Mouse (Mus musculus) intestine, embryonic 14.5 days (tissue): ENCODE data around the gene Ddx6. TPM values are rescaled to one million over a fixed set of nuclear protein-coding genes. Genes with fewer than 3 reads are reported as not detected.

ENCODE experiments used
- ATAC-seq: fragments of 200-750 bp; cut with Nextera tagmentation; replicated peaks from 2 replicates; pipeline ENCODE4 v1.8.0; 2017; ENCODE audit warnings: low read depth, moderate number of reproducible peaks, moderate TSS enrichment, moderate library complexity; ENCODE audit not compliant: low FRiP score, low TSS enrichment
- DNase-seq: peaks from one replicate; pipeline ENCODE4 v3.0.0-alpha.2; 2018; ENCODE audit warnings: low spot score
- H3K27ac ChIP-seq: fragments of 300-500 bp; sonication (generic); 2 replicates; pipeline ENCODE4 v1.5.1; 2014; ENCODE audit warnings: low read depth, mild to moderate bottlenecking, control low read depth
- H3K27me3 ChIP-seq: fragments of 300-500 bp; sonication (generic); replicated peaks from 2 replicates; pipeline ENCODE4 v1.6.1; 2014; ENCODE audit warnings: low read length, control low read depth; ENCODE audit not compliant: control insufficient read depth, insufficient read depth
- H3K36me3 ChIP-seq: fragments of 300-500 bp; sonication (generic); 2 replicates; pipeline ENCODE4 v1.6.1; 2014; ENCODE audit warnings: low read length, control low read depth; ENCODE audit not compliant: control insufficient read depth, insufficient read depth
- H3K4me1 ChIP-seq: fragments of 300-500 bp; sonication (generic); replicated peaks from 2 replicates; pipeline ENCODE4 v1.6.1; 2014; ENCODE audit warnings: low read length, control low read depth, mixed read lengths; ENCODE audit not compliant: control insufficient read depth, insufficient read depth
- H3K4me2 ChIP-seq: fragments of 300-500 bp; sonication (generic); 2 replicates; pipeline ENCODE4 v1.6.1; 2014; ENCODE audit warnings: low read length
- H3K4me3 ChIP-seq: fragments of 300-500 bp; sonication (generic); 2 replicates; pipeline ENCODE4 v1.5.1; 2014; ENCODE audit warnings: low read depth, low read length, control low read depth, mixed read lengths
- H3K9ac ChIP-seq: fragments of 300-500 bp; sonication (generic); 2 replicates; pipeline ENCODE4 v1.6.1; 2014; ENCODE audit warnings: mild to moderate bottlenecking, low read length
- H3K9me3 ChIP-seq: fragments of 300-500 bp; sonication (generic); 2 replicates; pipeline ENCODE4 v1.6.1; 2016; ENCODE audit warnings: low read length, control low read depth; ENCODE audit not compliant: control insufficient read depth
- WGBS: fragments of 180-500 bp; shearing (Covaris S2); extraction: QIAGEN DNeasy Blood & Tissue Kit; methylation state at CpG from one replicate; pipeline ENCODE4 v1.1.7; 2014; 5-methylcytosine and 5-hydroxymethylcytosine counted together
- polyA plus RNA-seq: library from polyadenylated mRNA; unstranded; fragments of >200 nt; fragmentation: Nextera tagmentation; extraction: Ambion mirVana; gene quantifications from 2 replicates; pipeline ENCODE4 v1.2.1, GENCODE M21; 2014

Ddx6 gene
- polyA plus RNA-seq, 1 experiment from 2014 or later, result 17.8 TPM

- Histone ChIP-seq H3K27me3 (no peaks in the 10 kb centered on the region), H3K36me3 (peaks cover 36% of the 10 kb centered on the region), H3K27ac (no peak overlapping the region), H3K4me3 (no peak overlapping the region), H3K4me1 (no peaks in the 10 kb centered on the region), H3K9me3 (0 out of 2 replicates have a peak, but pooled peaks cover 2% of the 10 kb centered on the region), H3K4me2 (no peak overlapping the region), H3K9ac (no peak overlapping the region)
- 92% methylated on average over 3 of the region's 3 CpGs for WGBS
- ATAC-seq (no peak), DNase-seq (no peak)
Measured at GRCm38 (mm10) chr9:44640646-44641357, 36.1 kb downstream of the Ddx6 start.

- Histone ChIP-seq H3K9ac (no peak overlapping the region), H3K9me3 (0 out of 2 replicates have a peak, but pooled peaks cover 2% of the 10 kb centered on the region), H3K27ac (no peak overlapping the region), H3K4me1 (no peaks in the 10 kb centered on the region), H3K4me3 (no peak overlapping the region), H3K27me3 (no peaks in the 10 kb centered on the region), H3K36me3 (peaks cover 28% of the 10 kb centered on the region), H3K4me2 (no peak overlapping the region)
- DNase-seq, result no peak
- ATAC-seq, result no peak
- 89% methylated on average over 2 of the region's 2 CpGs for WGBS
Measured at GRCm38 (mm10) chr9:44641616-44642015, 36.9 kb downstream of the Ddx6 start.

GRCm38 (mm10) chr9:44643103-44643502, 38.4 kb downstream of the Ddx6 start:
- DNase-seq, result no peak
- WGBS, result 93% methylated on average over 7 of the region's 7 CpGs
- H3K27ac ChIP-seq, result no peak overlapping the region
- H3K4me1 ChIP-seq, result no peaks in the 10 kb centered on the region
- ATAC-seq, result no peak
- peaks cover 13% of the 10 kb centered on the region for H3K36me3 ChIP-seq
- no peak overlapping the region for H3K9ac ChIP-seq
- no peaks in the 10 kb centered on the region for H3K27me3 ChIP-seq
- H3K4me2 ChIP-seq, result no peak overlapping the region
- 0 out of 2 replicates have a peak, but pooled peaks cover 2% of the 10 kb centered on the region for H3K9me3 ChIP-seq
- H3K4me3 ChIP-seq, result no peak overlapping the region

- no peak for ATAC-seq
- Histone ChIP-seq H3K27ac (no peak overlapping the region), H3K36me3 (peaks cover 3% of the 10 kb centered on the region; the same call in 1 of the 2 replicates), H3K27me3 (no peaks in the 10 kb centered on the region), H3K4me2 (no peak overlapping the region), H3K4me3 (no peak overlapping the region), H3K4me1 (no peaks in the 10 kb centered on the region), H3K9ac (no peak overlapping the region), H3K9me3 (0 out of 2 replicates have a peak, but pooled peaks cover 2% of the 10 kb centered on the region)
- 87% methylated on average over 2 of the region's 2 CpGs for WGBS
- no peak for DNase-seq
Measured at GRCm38 (mm10) chr9:44644186-44644585, 39.5 kb downstream of the Ddx6 start.

- no peak overlapping the region for H3K4me2 ChIP-seq
- WGBS, result 64% methylated on average over 5 of the region's 5 CpGs
- H3K36me3 ChIP-seq, result peaks cover 3% of the 10 kb centered on the region; the same call in 1 of the 2 replicates
- no peak overlapping the region for H3K27ac ChIP-seq
- H3K27me3 ChIP-seq, result no peaks in the 10 kb centered on the region
- ATAC-seq (no peak), DNase-seq (no peak)
- no peak overlapping the region for H3K9ac ChIP-seq
- 0 out of 2 replicates have a peak, but pooled peaks cover 2% of the 10 kb centered on the region for H3K9me3 ChIP-seq
- no peaks in the 10 kb centered on the region for H3K4me1 ChIP-seq
- H3K4me3 ChIP-seq, result no peak overlapping the region
Measured at GRCm38 (mm10) chr9:44645481-44645880, 40.8 kb downstream of the Ddx6 start.

- Histone ChIP-seq H3K27ac (no peak overlapping the region), H3K4me1 (no peaks in the 10 kb centered on the region), H3K4me3 (no peak overlapping the region), H3K27me3 (no peaks in the 10 kb centered on the region), H3K4me2 (no peak overlapping the region), H3K36me3 (no peaks in the 10 kb centered on the region; the same call in 1 of the 2 replicates), H3K9me3 (0 out of 2 replicates have a peak, but pooled peaks cover 2% of the 10 kb centered on the region), H3K9ac (no peak overlapping the region)
- 59% methylated on average over 15 of the region's 15 CpGs for WGBS
- no peak for DNase-seq
- no peak for ATAC-seq
Measured at GRCm38 (mm10) chr9:44645924-44646323, 41.2 kb downstream of the Ddx6 start.

GRCm38 (mm10) chr9:44646366-44646765, 41.7 kb downstream of the Ddx6 start:
- ATAC-seq, result no peak
- H3K4me2 ChIP-seq, result no peak overlapping the region
- WGBS, result 86% methylated on average over 6 of the region's 6 CpGs

GRCm38 (mm10) chr9:44647026-44647425, 42.3 kb downstream of the Ddx6 start:
- ATAC-seq (no peak), DNase-seq (no peak)
- H3K9ac ChIP-seq, result no peak overlapping the region
- H3K4me1 ChIP-seq, result no peaks in the 10 kb centered on the region
- no peak overlapping the region for H3K4me3 ChIP-seq
- no peak overlapping the region for H3K27ac ChIP-seq
- H3K4me2 ChIP-seq, result no peak overlapping the region
- H3K9me3 ChIP-seq, result 0 out of 2 replicates have a peak, but pooled peaks cover 2% of the 10 kb centered on the region
- no peaks in the 10 kb centered on the region for H3K36me3 ChIP-seq
- no peaks in the 10 kb centered on the region for H3K27me3 ChIP-seq
- WGBS, result 95% methylated on average over 8 of the region's 8 CpGs

More at GRCm38 (mm10) chr9:44646366-44646765, 41.7 kb downstream of the Ddx6 start:
- 0 out of 2 replicates have a peak, but pooled peaks cover 2% of the 10 kb centered on the region for H3K9me3 ChIP-seq
- no peak overlapping the region for H3K27ac ChIP-seq
- H3K4me3 ChIP-seq, result no peak overlapping the region
- H3K4me1 ChIP-seq, result no peaks in the 10 kb centered on the region
- no peaks in the 10 kb centered on the region for H3K27me3 ChIP-seq
- H3K36me3 ChIP-seq, result no peaks in the 10 kb centered on the region
- no peak overlapping the region for H3K9ac ChIP-seq
- DNase-seq, result no peak

- no peak for ATAC-seq
- Histone ChIP-seq H3K36me3 (no peaks in the 10 kb centered on the region), H3K27ac (no peak overlapping the region), H3K4me2 (no peak overlapping the region), H3K27me3 (no peaks in the 10 kb centered on the region), H3K4me3 (no peak overlapping the region), H3K9me3 (no peaks in the 10 kb centered on the region), H3K9ac (no peak overlapping the region), H3K4me1 (no peaks in the 10 kb centered on the region)
- DNase-seq, result peak; percentile 24
- WGBS, result 75% methylated on average over 4 of the region's 4 CpGs
Measured at GRCm38 (mm10) chr9:44647656-44648055, 43.0 kb downstream of the Ddx6 start.
